Mouse (Mus musculus): ENCODE data around the gene Phtf2.
"Not testable (repeated sequence)": the region's sequence is repeated elsewhere in the genome, so short reads cannot be mapped to it uniquely, and the experiment has no call there.

The Phtf2 gene

DNA sequence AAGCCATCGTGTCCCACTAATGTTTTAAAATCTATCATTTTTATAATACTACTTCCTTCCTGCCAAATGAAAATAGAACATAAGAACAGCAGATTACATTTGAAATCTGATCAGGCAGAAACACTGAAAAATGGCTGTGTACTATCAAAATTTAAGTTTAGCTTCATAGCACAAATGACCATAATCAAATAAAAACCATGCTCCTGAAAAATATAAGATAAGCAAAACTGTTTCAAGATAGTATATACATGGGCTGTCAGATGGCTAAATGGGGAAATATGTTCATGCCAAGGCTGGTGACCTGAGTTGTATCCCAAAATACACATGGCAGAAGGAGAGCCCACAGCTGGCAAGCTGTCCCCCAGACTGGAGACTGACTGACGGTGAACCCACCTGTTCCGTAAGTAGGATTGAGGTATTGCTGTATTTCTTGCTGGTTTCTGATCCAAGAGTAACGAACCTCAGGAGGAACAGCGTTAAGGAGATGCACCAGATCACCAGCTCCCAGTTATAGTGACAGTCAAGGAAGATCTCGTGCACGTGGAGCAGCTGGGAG lies 116.5 kb downstream of the Phtf2 start:
- no peak for DNase-seq

DNA sequence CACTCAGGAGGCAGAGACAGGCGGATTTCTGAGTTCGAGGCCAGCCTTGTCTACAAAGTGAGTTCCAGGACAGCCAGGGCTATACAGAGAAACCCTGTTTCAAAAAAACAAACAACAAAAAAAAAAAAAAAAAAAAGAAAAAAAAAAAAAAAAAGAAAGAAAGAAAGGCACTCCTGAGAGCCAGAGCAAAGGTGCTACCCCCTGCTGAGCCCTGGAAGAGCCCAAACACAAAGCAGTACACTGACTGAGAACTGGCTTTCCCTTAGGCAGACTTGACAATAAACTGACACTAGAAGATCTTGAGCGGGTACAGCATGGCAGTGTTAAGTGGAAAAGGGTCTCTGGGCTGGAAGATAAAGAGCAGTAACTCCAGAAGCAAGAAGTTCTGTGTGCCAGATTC lies 119.5 kb downstream of the Phtf2 start:
- not testable (repeated sequence) for DNase-seq

DNA sequence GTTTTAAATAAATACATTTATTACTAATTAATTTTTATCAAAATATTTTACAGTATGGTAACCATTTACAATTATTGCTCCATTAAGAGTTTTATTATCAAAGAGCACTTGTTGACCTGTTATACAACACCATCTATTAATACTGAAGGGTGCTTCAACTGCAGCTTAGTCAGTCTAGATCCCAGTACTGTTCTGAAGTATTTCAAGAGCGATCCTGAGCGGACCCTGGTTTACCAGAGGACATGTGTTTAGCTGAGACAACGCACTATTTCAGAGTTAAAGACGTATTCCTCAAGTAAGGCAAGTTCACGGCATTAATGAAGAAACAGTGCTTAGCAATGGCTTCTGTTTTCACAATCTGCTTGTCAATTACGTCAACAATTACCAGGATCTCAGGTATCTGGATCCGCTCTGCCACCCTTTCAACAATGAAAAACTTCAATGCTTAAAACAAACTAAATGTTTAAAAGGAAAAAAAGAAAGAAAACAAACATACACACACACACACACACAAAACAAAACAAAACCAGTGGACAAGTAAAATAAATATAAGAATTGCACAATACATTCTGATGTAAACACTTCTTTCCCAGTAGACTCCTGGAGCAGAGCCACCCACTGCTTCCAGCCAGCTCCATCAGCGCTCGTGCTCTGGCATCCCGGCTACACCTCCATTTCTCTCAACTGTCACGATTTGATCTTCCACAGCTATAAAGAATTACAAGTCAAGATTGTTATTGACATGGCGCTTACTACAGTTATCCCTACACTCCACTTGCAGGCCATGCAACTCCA lies 121.4 kb downstream of the Phtf2 start:
- no peak for DNase-seq

DNA sequence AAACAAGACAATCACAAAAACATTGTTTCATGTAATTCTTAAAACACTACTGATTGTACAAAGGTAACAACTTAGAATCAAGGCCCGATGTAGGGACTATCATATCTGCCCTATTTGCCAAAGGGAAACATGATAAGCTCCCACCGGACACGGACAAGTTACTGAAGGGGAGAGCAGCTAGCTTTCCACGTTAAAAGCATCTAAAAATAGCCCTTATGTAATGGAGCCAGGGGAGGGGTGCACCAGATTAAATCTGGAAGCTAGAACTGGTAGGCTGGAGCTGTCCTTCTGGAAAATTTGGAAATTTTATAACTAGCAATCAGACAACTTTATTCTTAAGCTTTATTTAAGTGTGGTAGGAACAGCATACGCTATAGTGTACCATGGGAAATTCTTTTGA lies 122.2 kb downstream of the Phtf2 start:
- no peak for DNase-seq

DNA sequence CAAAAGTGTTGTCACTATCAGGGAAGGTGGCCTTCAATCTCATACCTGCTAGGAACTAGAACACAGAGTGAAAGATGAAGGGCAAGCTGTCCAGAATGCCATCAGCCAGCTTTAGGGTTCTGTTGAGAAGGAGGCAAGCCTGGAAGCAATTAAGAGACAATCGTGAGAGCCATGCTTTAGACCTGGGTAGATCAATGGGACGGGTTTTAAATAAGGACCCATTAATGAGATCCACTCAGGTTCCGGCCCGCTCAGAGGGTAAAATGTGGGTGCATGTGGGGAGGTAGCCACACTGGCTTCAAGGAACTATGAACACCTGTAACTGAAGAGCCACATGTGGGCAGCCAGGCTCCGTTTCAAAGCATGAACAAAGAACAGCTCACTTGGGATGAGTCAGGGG lies 128.0 kb downstream of the Phtf2 start:
- DNase-seq: no peak

DNA sequence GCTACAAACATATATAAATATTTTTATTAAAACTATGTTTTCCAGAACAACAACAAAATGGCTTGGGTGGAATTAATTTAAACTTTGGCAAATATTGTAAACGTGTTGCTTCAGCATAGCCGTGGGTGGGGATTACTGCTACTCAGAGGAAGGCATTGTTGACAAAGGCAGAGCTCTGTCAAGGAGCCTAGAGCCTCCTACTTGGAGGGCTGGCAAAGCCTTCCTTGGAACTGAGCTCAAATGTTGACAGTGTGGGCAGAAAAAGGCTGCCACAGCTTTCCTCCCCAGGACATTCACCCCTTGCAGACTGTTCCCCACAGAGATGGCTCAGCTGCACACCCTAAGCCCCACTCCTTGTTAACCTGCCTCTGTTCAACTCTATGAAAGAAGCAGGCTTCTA lies 128.8 kb downstream of the Phtf2 start:
- DNase-seq: no peak

DNA sequence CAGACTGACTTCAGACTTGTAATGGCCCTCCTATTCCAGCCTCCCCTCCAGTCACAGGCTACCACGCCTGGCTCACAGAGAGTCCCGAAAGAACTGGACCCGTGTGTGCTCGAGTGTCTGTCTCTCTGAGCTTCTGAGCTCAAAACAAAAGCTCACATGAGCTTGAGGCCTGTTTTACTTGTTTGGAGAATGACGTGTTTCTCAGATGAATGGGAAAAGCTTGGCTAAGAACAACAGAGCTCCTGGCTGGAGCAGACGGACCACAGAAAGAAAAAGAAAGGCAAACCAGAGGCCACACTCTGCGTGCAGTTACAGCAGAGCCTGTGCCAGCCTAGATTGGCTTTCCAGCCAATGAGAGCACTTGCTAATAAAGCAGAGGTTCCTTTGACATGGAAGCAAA lies 130.2 kb downstream of the Phtf2 start:
- no peak for DNase-seq

DNA sequence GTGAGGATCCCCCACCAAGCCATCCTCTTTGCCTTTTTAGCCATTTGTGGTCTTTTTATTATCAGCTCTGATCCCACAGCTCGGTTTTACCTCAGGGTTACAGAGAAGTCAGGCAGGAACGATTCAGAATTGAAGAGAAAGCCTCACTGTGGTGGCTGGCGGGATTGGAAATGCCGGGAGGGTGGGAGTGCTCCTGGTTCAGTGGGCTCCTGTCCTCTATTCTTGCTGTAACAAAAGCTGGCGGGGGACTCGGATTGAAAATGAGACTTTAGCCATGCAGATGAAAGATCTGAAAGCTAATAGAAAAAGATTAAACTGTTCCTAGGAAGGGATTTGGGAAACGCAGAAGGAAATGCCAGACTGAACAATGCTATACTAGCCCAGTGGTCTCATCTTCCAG lies 130.9 kb downstream of the Phtf2 start:
- no peak for DNase-seq

DNA sequence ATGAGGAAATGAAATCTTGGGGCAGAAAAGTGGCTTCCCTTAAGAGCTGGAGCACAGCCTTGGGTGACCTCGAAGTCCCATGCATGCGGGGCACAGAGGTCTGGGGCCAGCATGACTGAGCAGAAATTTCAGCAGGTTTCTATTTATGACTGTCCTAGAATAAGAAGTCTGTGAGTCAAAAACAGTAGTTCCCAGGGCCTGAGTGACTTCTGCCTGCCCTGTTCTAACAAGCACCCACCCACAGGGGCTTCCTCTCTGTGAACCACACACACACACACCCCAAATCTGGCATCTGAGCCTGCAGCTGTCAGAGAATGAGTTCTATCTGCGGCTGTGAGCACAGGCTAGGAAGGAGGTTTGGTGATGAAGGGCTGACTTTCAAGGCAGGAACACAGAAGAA lies 132.4 kb downstream of the Phtf2 start:
- no peak for DNase-seq

DNA sequence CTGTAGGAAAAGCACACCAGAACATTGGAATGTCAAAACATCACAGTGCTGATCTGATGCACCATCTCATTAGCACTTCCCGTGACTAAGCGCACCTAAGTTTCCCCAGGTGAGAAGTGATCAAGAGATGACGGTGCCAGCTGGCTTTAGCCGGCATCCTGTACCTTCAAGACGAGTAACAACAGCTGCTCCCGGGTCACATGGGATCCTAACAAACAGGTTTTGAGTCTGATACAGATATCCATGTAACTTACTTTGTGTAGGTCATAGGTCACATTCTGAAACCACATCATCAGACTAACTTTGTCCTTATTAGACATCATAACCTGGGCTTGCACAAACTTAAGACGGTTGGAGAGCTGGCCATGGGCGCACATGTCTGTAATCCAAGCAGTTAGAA lies 133.1 kb downstream of the Phtf2 start:
- DNase-seq: no peak

DNA sequence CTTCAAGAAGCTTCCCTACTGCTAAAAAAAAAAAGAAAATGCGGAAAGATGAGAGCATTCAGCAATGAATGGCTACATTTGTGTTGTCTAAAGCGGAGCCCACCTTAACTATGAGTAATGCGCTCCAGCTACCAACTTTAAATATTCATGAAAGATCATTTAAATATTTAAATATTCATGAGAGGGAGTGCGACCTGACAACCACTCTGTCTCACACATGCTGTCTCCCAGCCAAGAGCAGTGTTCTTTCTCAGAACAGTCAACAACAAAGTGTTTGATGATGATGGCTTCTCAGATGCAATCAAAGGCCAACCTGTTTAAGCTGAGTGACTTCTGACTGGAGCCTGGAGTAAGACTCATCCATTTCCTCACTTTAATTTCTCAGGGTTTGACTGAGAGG lies 133.8 kb downstream of the Phtf2 start:
- no peak for DNase-seq

DNA sequence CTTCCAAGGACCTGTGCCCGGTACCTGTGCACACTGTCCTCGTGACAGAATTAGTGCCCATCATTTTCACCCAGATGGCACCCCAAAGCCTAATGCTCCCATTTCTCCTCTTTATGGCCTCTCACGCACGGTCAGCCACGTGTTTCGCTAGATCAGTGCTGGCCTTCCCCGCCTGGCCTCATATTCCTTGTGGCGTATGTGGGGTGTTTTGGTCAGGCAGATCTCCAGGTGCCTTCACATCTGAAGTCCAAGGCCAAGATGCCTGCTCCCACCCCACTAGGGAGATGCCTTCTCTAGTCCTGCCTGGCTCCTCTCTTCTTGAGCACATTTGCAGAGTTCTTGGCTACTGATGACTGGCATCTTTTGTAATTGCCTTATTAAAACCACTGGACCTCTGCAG lies 140.0 kb downstream of the Phtf2 start:
- no peak for DNase-seq

DNA sequence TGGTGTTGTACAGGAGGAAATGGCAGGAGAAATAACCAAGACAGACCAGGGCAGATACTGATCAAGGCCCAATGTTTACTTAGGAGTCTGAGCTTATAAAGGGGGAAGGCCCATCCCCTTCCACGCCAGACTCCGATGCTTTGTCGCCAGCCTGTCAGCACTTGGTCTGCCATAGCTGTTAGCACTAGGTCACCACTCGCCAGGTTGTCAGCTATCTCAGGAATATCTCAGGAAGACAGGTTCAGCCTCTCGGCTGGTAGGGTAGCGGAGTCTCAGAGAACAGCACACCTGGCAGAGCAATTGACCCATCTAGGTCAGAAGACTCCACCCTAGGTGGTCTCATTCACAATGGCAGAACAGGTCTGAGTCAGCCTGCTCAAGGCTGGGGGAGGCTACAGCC lies 140.7 kb downstream of the Phtf2 start:
- DNase-seq: no peak

DNA sequence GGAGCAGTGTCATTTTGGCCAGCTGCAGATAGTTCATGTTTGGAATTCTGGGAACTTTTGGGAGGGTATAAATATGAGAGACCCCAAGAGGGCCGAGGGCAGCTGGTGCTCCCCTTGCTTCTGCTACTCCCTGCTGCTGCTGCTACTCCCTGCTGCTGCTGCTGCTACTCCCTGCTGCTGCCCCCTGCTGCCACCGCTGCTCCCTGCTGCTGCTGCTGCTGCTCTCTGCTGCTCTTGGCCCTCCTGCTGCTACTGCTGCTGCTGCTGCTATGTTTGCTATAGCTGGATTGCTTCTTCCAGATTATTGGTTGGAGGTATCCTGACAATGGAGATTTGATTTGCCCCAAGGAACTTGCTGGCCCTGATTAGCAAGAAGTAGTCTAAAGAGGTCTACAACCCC lies 143.1 kb downstream of the Phtf2 start:
- DNase-seq: peak; percentile 8 to 9

DNA sequence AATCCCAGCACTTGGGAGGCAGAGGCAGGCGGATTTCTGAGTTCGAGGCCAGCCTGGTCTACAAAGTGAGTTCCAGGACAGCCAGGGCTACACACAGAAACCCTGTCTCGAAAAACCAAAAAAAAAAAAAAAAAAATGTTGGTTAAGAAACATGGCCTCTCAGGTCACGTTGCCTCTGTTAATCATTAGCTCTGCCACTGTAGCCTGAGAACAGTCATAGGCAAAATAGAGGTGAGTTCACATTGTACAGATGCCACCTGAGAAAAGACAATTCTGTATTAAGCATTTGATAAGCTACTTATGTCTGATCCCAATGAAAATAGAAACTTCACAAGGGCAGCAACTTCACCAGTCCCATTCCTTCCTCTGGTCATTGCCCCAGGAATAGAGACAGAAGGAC lies 158.7 kb downstream of the Phtf2 start:
- DNase-seq: not testable (repeated sequence)

DNA sequence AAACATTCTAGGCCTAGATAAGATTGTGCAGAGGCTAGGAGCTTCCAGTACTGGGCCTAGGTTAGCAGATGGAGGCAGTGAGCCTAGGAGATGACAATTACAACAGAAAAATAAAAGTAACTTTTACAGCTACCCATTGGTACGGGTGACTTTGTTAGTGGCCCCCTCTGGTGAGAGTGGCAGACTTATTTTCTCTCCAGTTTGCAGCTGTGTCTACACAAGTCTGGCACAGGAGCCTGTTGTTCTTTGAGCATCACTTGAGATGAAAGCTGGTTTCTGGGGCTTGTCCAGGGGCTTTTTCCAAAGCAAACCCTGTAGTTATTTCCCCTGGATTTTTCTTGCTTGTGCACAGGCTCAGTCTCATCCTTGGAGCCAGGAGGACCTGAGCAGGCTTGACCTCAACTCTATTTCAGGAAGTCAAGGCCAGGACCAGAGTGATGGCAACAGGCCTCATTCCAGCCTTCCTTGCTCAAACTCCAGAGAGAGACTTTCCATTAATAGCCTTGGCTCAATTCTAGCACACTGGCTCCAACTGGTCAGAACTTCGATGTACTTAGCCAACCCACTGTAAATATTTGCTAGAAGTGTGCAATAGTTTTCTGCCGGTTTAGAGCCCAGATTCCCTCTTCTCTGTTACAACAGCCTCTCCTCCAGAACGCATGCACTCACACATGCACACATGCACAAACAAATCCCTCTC lies 161.6 kb downstream of the Phtf2 start:
- DNase-seq: no peak

DNA sequence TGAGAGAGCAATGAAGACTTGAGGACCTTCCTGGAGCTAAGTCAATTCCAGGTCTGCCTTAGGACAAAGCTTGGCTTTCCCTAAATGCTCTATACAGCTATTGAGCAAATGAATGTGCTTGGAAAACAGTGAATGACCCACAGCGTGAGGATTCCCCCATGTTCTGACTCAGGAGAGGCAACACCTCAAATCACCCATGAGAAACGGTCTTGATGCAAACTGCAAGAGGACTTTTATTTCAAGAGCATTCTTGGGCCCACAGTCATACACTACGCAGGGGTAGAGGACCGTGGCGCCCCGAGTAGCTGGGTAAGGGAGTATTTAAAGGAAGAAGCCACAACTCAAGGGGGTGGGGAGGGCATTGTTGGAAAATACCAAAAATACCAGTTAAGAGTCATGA lies 165.9 kb downstream of the Phtf2 start:
- not testable (repeated sequence) for DNase-seq

DNA sequence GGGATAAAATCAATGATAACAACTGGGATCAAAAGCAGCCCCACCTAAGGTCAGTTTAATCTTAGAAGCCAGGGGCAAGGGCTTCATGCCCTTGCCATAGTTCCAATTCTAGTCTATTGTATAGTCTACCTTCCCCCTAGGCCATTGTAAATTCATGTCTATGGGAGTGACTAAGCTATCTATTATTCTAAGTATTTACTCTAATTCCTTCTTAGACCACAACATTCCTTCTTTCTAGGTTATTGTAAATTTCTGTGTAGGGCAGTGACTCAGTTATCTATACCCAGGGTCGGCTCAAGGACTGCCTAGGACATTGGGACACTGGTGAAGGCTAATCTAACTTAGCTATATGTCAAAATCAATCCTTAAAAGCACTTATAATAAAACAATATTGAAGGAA lies 167.3 kb downstream of the Phtf2 start:
- DNase-seq: not testable (repeated sequence)

DNA sequence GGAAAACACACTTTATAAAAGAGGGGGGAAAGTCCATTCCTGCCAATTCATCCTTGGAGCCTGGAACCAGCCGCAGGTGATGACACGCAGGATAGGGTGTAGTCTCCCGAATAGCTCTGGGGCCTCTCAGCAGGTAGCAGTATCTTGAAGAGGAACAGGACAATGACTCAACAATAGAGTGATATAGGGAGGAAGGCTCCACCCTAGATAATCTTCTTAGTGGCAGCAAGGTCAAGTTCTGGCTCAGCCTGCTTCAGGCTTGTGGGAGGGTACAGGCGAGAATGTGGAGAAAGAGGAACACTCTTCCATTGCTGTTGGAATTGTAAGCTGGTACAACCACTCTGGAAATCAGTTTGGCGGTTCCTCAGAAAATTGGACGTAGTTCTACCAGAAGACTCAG lies 171.1 kb downstream of the Phtf2 start:
- not testable (repeated sequence) for DNase-seq
